Mouse (Mus musculus): ENCODE measurements around the gene Rap1a. TPM values are rescaled to one million over a fixed set of nuclear protein-coding genes. Genes with fewer than 3 reads are reported as not detected.
A peak's percentile ranks its signal among the peaks of the same experiment; 100 is the strongest.

The Rap1a gene
- polyA plus RNA-seq, 1 experiment from 2014 or later: 81.6 TPM

DNA sequence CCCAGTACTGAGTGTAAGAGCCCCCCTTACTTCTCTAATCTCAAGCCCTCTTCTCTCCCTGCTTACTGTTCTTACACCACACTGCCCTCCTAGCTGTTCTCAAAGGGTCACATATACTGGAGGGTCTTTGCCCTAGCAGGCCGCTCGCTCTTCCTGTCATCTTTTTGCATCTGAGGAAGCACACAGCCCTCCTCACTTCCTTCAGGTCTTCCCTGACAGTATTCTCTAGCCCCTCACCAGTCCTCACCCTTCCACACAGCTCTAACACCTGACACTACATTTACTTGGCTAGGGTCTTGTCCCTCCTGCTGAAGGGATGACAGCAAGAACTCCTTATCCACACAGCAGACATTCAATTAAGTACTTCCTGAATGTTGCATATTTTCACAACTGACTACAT, 2.4 kb downstream of the Rap1a start:
- Histone ChIP-seq H3K27ac (ENCODE audit: low read depth) (no peak overlapping the region), H3K36me3 (ENCODE audit: control insufficient read depth, insufficient read depth, low read length) (no peaks in the 10 kb centered on the region), H3K4me2 (ENCODE audit: low read length) (peak overlapping the region; percentile 71; the same call in 1 of the 2 replicates), H3K4me1 (replicated peaks; ENCODE audit: control insufficient read depth, insufficient read depth, low read length) (peaks cover 21% of the 10 kb centered on the region), H3K9me3 (ENCODE audit: control insufficient read depth, low read length) (no peaks in the 10 kb centered on the region), H3K4me3 (ENCODE audit: low read depth, low read length) (no peak overlapping the region), H3K27me3 (replicated peaks; ENCODE audit: control insufficient read depth, insufficient read depth, low read length) (no peaks in the 10 kb centered on the region), H3K9ac (ENCODE audit: low read length) (no peak overlapping the region)
- no peak for DNase-seq (ENCODE audit: low spot score)
- no peak for ATAC-seq (replicated peaks; ENCODE audit: low FRiP score, low TSS enrichment, low read depth)
- 82% methylated on average over 2 of the region's 2 CpGs for WGBS

- 70% methylated on average over 2 of the region's 2 CpGs for WGBS
- H3K4me2 ChIP-seq (ENCODE audit: low read length): no peak overlapping the region
- no peaks in the 10 kb centered on the region for H3K9me3 ChIP-seq (ENCODE audit: control insufficient read depth, low read length)
- no peak overlapping the region for H3K9ac ChIP-seq (ENCODE audit: low read length)
- H3K4me1 ChIP-seq (replicated peaks; ENCODE audit: control insufficient read depth, insufficient read depth, low read length): peaks cover 21% of the 10 kb centered on the region
- H3K27ac ChIP-seq (ENCODE audit: low read depth): no peak overlapping the region
- H3K36me3 ChIP-seq (ENCODE audit: control insufficient read depth, insufficient read depth, low read length): no peaks in the 10 kb centered on the region
- DNase-seq (ENCODE audit: low spot score) (no peak), ATAC-seq (replicated peaks; ENCODE audit: low FRiP score, low TSS enrichment, low read depth) (no peak)
- no peaks in the 10 kb centered on the region for H3K27me3 ChIP-seq (replicated peaks; ENCODE audit: control insufficient read depth, insufficient read depth, low read length)
- H3K4me3 ChIP-seq (ENCODE audit: low read depth, low read length): no peak overlapping the region
Observed at GRCm38 (mm10) chr3:105797427-105797826, 3.7 kb downstream of the Rap1a start.

GRCm38 (mm10) chr3:105796761-105797160, 4.4 kb downstream of the Rap1a start:
- H3K27me3 ChIP-seq (replicated peaks; ENCODE audit: control insufficient read depth, insufficient read depth, low read length): no peaks in the 10 kb centered on the region
- H3K27ac ChIP-seq (ENCODE audit: low read depth): no peak overlapping the region
- H3K9ac ChIP-seq (ENCODE audit: low read length): no peak overlapping the region
- H3K4me1 ChIP-seq (replicated peaks; ENCODE audit: control insufficient read depth, insufficient read depth, low read length): peaks cover 21% of the 10 kb centered on the region
- no peaks in the 10 kb centered on the region for H3K9me3 ChIP-seq (ENCODE audit: control insufficient read depth, low read length)
- WGBS: 83% methylated on average over 4 of the region's 4 CpGs
- H3K4me3 ChIP-seq (ENCODE audit: low read depth, low read length): no peak overlapping the region
- H3K36me3 ChIP-seq (ENCODE audit: control insufficient read depth, insufficient read depth, low read length): no peaks in the 10 kb centered on the region
- H3K4me2 ChIP-seq (ENCODE audit: low read length): no peak overlapping the region
- no peak for DNase-seq (ENCODE audit: low spot score)
- ATAC-seq (replicated peaks; ENCODE audit: low FRiP score, low TSS enrichment, low read depth): no peak

DNA sequence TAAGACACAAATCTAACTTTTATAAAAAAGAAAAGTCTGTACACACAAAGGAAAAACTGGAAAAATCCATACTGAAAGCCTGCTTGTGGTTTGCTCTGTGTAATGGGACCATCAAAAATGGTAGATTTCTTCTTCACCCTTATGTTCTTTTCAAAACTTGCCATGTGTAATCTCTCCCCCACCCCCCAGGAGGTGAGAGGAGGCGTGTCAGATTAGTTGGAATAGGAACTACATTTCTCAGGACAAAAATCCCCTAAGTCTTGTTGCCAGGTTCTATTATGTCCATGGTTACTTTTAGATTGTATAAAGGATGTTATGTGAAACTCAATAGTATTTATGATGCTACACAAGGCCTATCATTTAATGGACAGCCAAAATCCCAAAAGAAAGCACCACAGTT, 6.8 kb downstream of the Rap1a start:
- Histone ChIP-seq H3K27ac (ENCODE audit: low read depth) (no peak overlapping the region), H3K9ac (ENCODE audit: low read length) (no peak overlapping the region), H3K9me3 (ENCODE audit: control insufficient read depth, low read length) (no peaks in the 10 kb centered on the region), H3K4me2 (ENCODE audit: low read length) (no peak overlapping the region), H3K4me1 (replicated peaks; ENCODE audit: control insufficient read depth, insufficient read depth, low read length) (peaks cover 13% of the 10 kb centered on the region), H3K4me3 (ENCODE audit: low read depth, low read length) (no peak overlapping the region), H3K27me3 (replicated peaks; ENCODE audit: control insufficient read depth, insufficient read depth, low read length) (no peaks in the 10 kb centered on the region), H3K36me3 (ENCODE audit: control insufficient read depth, insufficient read depth, low read length) (no peaks in the 10 kb centered on the region)
- DNase-seq (ENCODE audit: low spot score) (no peak), ATAC-seq (replicated peaks; ENCODE audit: low FRiP score, low TSS enrichment, low read depth) (no peak)
- 89% methylated on average over 1 of the region's 1 CpGs for WGBS

- ATAC-seq (replicated peaks; ENCODE audit: low FRiP score, low TSS enrichment, low read depth) (no peak), DNase-seq (ENCODE audit: low spot score) (no peak)
- Histone ChIP-seq H3K27me3 (replicated peaks; ENCODE audit: control insufficient read depth, insufficient read depth, low read length) (no peaks in the 10 kb centered on the region), H3K4me2 (ENCODE audit: low read length) (no peak overlapping the region), H3K27ac (ENCODE audit: low read depth) (no peak overlapping the region), H3K4me1 (replicated peaks; ENCODE audit: control insufficient read depth, insufficient read depth, low read length) (no peaks in the 10 kb centered on the region), H3K36me3 (ENCODE audit: control insufficient read depth, insufficient read depth, low read length) (no peaks in the 10 kb centered on the region), H3K9me3 (ENCODE audit: control insufficient read depth, low read length) (no peaks in the 10 kb centered on the region), H3K4me3 (ENCODE audit: low read depth, low read length) (no peak overlapping the region), H3K9ac (ENCODE audit: low read length) (no peak overlapping the region)
- WGBS: 89% methylated on average over 7 of the region's 7 CpGs
Observed at GRCm38 (mm10) chr3:105792309-105792708, 8.8 kb downstream of the Rap1a start.

DNA sequence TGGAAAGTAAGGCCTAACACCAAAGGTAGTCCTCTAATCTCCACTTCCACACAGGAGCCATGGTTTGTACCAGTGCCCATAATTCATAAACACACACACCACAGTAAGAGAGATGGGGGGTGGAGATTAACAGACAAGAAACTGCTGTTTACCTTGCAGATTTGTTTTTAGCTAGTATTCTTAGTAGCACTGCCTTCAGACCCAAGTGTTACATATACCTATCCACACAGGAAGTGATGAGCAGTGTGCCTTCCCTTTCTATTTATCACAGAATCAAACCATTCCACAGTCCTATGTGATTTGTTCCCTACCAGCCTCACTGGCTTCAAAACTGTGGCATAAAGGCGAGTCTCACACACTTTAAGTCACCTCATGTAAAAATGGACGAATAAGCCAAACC, 10.0 kb downstream of the Rap1a start:
- DNase-seq (ENCODE audit: low spot score) (no peak), ATAC-seq (replicated peaks; ENCODE audit: low FRiP score, low TSS enrichment, low read depth) (no peak)
- no peak overlapping the region for H3K4me2 ChIP-seq (ENCODE audit: low read length)
- no peak overlapping the region for H3K4me3 ChIP-seq (ENCODE audit: low read depth, low read length)
- whole genome bisulfite sequencing: 99% methylated on average over 2 of the region's 2 CpGs
- no peaks in the 10 kb centered on the region for H3K36me3 ChIP-seq (ENCODE audit: control insufficient read depth, insufficient read depth, low read length)
- no peaks in the 10 kb centered on the region for H3K4me1 ChIP-seq (replicated peaks; ENCODE audit: control insufficient read depth, insufficient read depth, low read length)
- H3K27ac ChIP-seq (ENCODE audit: low read depth): no peak overlapping the region
- H3K9me3 ChIP-seq (ENCODE audit: control insufficient read depth, low read length): no peaks in the 10 kb centered on the region
- H3K9ac ChIP-seq (ENCODE audit: low read length): no peak overlapping the region
- no peaks in the 10 kb centered on the region for H3K27me3 ChIP-seq (replicated peaks; ENCODE audit: control insufficient read depth, insufficient read depth, low read length)

GRCm38 (mm10) chr3:105790338-105790737, 10.8 kb downstream of the Rap1a start:
- WGBS: 89% methylated on average over 1 of the region's 1 CpGs
- Histone ChIP-seq H3K27ac (ENCODE audit: low read depth) (no peak overlapping the region), H3K27me3 (replicated peaks; ENCODE audit: control insufficient read depth, insufficient read depth, low read length) (no peaks in the 10 kb centered on the region), H3K4me1 (replicated peaks; ENCODE audit: control insufficient read depth, insufficient read depth, low read length) (no peaks in the 10 kb centered on the region), H3K9ac (ENCODE audit: low read length) (no peak overlapping the region), H3K9me3 (ENCODE audit: control insufficient read depth, low read length) (no peaks in the 10 kb centered on the region), H3K4me2 (ENCODE audit: low read length) (no peak overlapping the region), H3K4me3 (ENCODE audit: low read depth, low read length) (no peak overlapping the region), H3K36me3 (ENCODE audit: control insufficient read depth, insufficient read depth, low read length) (no peaks in the 10 kb centered on the region)
- no peak for ATAC-seq (replicated peaks; ENCODE audit: low FRiP score, low TSS enrichment, low read depth)
- no peak for DNase-seq (ENCODE audit: low spot score)

DNA sequence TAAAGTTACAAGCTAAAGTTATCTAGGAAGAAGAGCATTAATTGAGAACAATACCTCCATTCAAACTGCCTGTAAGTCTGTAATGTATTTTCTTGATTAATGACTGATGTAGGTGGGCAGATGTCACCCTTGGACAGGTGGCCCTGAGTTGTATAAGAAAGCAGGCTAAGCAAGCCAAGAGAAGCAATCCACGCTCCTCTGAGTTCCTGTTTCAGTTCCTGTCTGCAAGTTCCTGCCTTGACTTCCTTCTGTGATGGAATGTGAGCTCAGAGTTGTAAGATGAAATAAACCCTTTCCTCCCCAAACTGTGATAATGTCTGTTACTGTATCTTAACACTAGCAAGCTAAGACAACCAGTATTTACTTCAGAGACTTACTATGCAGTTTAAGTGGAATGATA, 11.4 kb downstream of the Rap1a start:
- ATAC-seq (replicated peaks; ENCODE audit: low FRiP score, low TSS enrichment, low read depth): no peak
- Histone ChIP-seq H3K4me3 (ENCODE audit: low read depth, low read length) (no peak overlapping the region), H3K27me3 (replicated peaks; ENCODE audit: control insufficient read depth, insufficient read depth, low read length) (no peaks in the 10 kb centered on the region), H3K36me3 (ENCODE audit: control insufficient read depth, insufficient read depth, low read length) (no peaks in the 10 kb centered on the region), H3K4me2 (ENCODE audit: low read length) (no peak overlapping the region), H3K9me3 (ENCODE audit: control insufficient read depth, low read length) (no peaks in the 10 kb centered on the region), H3K4me1 (replicated peaks; ENCODE audit: control insufficient read depth, insufficient read depth, low read length) (no peaks in the 10 kb centered on the region), H3K9ac (ENCODE audit: low read length) (no peak overlapping the region), H3K27ac (ENCODE audit: low read depth) (no peak overlapping the region)
- WGBS: 85% methylated on average over 1 of the region's 1 CpGs
- DNase-seq (ENCODE audit: low spot score): no peak

GRCm38 (mm10) chr3:105787328-105787727, 13.8 kb downstream of the Rap1a start:
- Histone ChIP-seq H3K4me2 (ENCODE audit: low read length) (no peak overlapping the region), H3K27ac (ENCODE audit: low read depth) (no peak overlapping the region), H3K9me3 (ENCODE audit: control insufficient read depth, low read length) (no peaks in the 10 kb centered on the region), H3K4me1 (replicated peaks; ENCODE audit: control insufficient read depth, insufficient read depth, low read length) (no peaks in the 10 kb centered on the region), H3K9ac (ENCODE audit: low read length) (no peak overlapping the region), H3K36me3 (ENCODE audit: control insufficient read depth, insufficient read depth, low read length) (no peaks in the 10 kb centered on the region), H3K4me3 (ENCODE audit: low read depth, low read length) (no peak overlapping the region), H3K27me3 (replicated peaks; ENCODE audit: control insufficient read depth, insufficient read depth, low read length) (no peaks in the 10 kb centered on the region)
- DNase-seq (ENCODE audit: low spot score) (no peak), ATAC-seq (replicated peaks; ENCODE audit: low FRiP score, low TSS enrichment, low read depth) (no peak)
- whole genome bisulfite sequencing: 91% methylated on average over 3 of the region's 3 CpGs

All from intestine, embryonic 14.5 days (tissue).